Mouse (Mus musculus): ENCODE data around the gene Tmem132d. TPM values are rescaled to one million over a fixed set of nuclear protein-coding genes. Genes with fewer than 3 reads are reported as not detected.

The Tmem132d gene
- polyA plus RNA-seq, 1 experiment from 2014 or later, result 0.90 TPM

- Histone ChIP-seq H3K4me1 (ENCODE audit: control insufficient read depth, insufficient read depth, low read length) (no peaks in the 10 kb centered on the region), H3K36me3 (ENCODE audit: control insufficient read depth, insufficient read depth, low read length) (no peaks in the 10 kb centered on the region), H3K4me3 (ENCODE audit: low read depth, low read length) (no peak overlapping the region), H3K9me3 (ENCODE audit: control insufficient read depth, low read length) (no peaks in the 10 kb centered on the region), H3K4me2 (ENCODE audit: low read depth, low read length) (no peak overlapping the region), H3K9ac (ENCODE audit: low read depth, low read length) (no peak overlapping the region), H3K27ac (replicated peaks; ENCODE audit: low read depth, low read length) (no peak overlapping the region), H3K27me3 (replicated peaks; ENCODE audit: control insufficient read depth, insufficient read depth, low read length) (no peaks in the 10 kb centered on the region)
- ATAC-seq (ENCODE audit: low read depth), result no peak
- 54% methylated on average over 8 of the region's 8 CpGs for WGBS
- DNase-seq (ENCODE audit: low spot score), result no peak
Observed at GRCm38 (mm10) chr5:128136818-128137217, 296.1 kb downstream of the Tmem132d start.

DNA sequence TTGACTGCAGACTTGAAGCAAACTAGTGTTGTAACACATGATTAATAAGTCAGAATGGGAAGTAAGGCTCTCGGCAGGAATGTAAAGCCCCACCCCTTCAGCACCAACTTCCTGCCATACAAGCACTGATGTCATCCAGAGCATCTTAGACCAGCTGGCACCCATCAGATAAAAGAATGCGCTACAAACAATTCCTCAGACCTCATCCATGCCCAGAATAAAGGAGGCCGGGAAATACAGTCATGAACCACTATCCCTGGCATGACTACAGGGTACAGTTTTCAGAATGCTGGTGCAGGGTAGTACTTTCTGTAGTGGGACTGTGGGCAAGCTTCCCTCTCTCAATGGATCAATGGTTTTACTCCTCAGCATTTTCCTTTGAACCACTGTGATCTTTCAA lies 310.2 kb downstream of the Tmem132d start:
- Histone ChIP-seq H3K36me3 (ENCODE audit: control insufficient read depth, insufficient read depth, low read length) (no peaks in the 10 kb centered on the region), H3K4me2 (ENCODE audit: low read depth, low read length) (no peak overlapping the region), H3K4me3 (ENCODE audit: low read depth, low read length) (no peak overlapping the region), H3K9me3 (ENCODE audit: control insufficient read depth, low read length) (no peaks in the 10 kb centered on the region), H3K27ac (replicated peaks; ENCODE audit: low read depth, low read length) (no peak overlapping the region), H3K9ac (ENCODE audit: low read depth, low read length) (no peak overlapping the region), H3K27me3 (replicated peaks; ENCODE audit: control insufficient read depth, insufficient read depth, low read length) (no peaks in the 10 kb centered on the region), H3K4me1 (ENCODE audit: control insufficient read depth, insufficient read depth, low read length) (no peaks in the 10 kb centered on the region)
- WGBS, result 62% methylated on average over 3 of the region's 3 CpGs
- no peak for DNase-seq (ENCODE audit: low spot score)
- ATAC-seq (ENCODE audit: low read depth), result no peak

DNA sequence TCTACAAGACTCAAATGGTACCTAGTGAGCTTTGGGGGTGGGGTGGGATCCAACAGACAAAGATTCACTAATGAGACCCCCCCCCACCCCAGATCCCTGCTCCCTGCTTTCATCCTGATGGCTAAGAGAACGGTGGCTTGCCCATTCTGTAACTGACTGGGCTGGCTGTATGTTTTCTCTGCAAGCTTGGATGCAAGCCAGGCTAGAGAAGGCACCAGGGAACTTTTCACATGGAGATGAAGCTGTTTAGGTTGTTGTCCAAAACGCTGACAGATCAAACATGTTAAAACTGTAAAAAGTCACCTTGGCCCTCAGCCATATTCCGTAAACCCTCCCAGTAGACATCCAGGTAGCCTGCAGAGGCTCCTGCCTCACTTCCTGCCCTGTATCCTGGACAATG lies 313.7 kb downstream of the Tmem132d start:
- no peaks in the 10 kb centered on the region for H3K36me3 ChIP-seq (ENCODE audit: control insufficient read depth, insufficient read depth, low read length)
- 55% methylated on average over 3 of the region's 3 CpGs for WGBS
- peak; percentile 5 for DNase-seq (ENCODE audit: low spot score)
- no peaks in the 10 kb centered on the region for H3K9me3 ChIP-seq (ENCODE audit: control insufficient read depth, low read length)
- no peaks in the 10 kb centered on the region for H3K4me1 ChIP-seq (ENCODE audit: control insufficient read depth, insufficient read depth, low read length)
- ATAC-seq (ENCODE audit: low read depth), result no peak
- H3K27ac ChIP-seq (replicated peaks; ENCODE audit: low read depth, low read length), result no peak overlapping the region
- H3K27me3 ChIP-seq (replicated peaks; ENCODE audit: control insufficient read depth, insufficient read depth, low read length), result no peaks in the 10 kb centered on the region
- H3K4me2 ChIP-seq (ENCODE audit: low read depth, low read length), result no peak overlapping the region
- H3K9ac ChIP-seq (ENCODE audit: low read depth, low read length), result no peak overlapping the region
- no peak overlapping the region for H3K4me3 ChIP-seq (ENCODE audit: low read depth, low read length)

DNA sequence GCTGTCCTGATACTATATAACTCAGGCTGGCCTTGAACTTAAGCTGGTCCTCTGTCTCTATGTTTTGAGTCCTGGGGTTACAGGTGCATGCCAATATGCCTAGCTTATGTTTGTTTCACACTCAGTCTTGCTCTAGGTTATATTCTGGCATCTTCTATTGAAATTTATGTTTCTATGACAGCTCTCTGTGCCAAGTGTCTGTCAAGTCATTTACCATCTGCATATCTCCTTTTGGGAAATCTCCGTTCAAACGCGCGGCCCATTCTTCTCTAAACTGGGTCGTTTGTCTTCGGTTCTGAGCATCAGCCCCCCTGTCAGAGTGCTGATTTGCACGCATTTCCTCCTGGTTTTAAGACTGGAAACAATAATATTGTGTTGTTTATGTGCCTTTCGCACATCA lies 319.8 kb downstream of the Tmem132d start:
- no peak for DNase-seq (ENCODE audit: low spot score)
- no peak overlapping the region for H3K27ac ChIP-seq (replicated peaks; ENCODE audit: low read depth, low read length)
- 80% methylated on average over 8 of the region's 8 CpGs for WGBS
- H3K9me3 ChIP-seq (ENCODE audit: control insufficient read depth, low read length), result peaks cover 11% of the 10 kb centered on the region; the same call in 1 of the 2 replicates
- no peaks in the 10 kb centered on the region for H3K4me1 ChIP-seq (ENCODE audit: control insufficient read depth, insufficient read depth, low read length)
- H3K36me3 ChIP-seq (ENCODE audit: control insufficient read depth, insufficient read depth, low read length), result no peaks in the 10 kb centered on the region
- no peak overlapping the region for H3K4me3 ChIP-seq (ENCODE audit: low read depth, low read length)
- ATAC-seq (ENCODE audit: low read depth), result no peak
- no peak overlapping the region for H3K9ac ChIP-seq (ENCODE audit: low read depth, low read length)
- no peaks in the 10 kb centered on the region for H3K27me3 ChIP-seq (replicated peaks; ENCODE audit: control insufficient read depth, insufficient read depth, low read length)
- H3K4me2 ChIP-seq (ENCODE audit: low read depth, low read length), result no peak overlapping the region

- 100% methylated on average over 3 of the region's 3 CpGs for WGBS
- Histone ChIP-seq H3K27ac (replicated peaks; ENCODE audit: low read depth, low read length) (no peak overlapping the region), H3K4me2 (ENCODE audit: low read depth, low read length) (no peak overlapping the region), H3K9me3 (ENCODE audit: control insufficient read depth, low read length) (peaks cover 11% of the 10 kb centered on the region; the same call in 1 of the 2 replicates), H3K4me3 (ENCODE audit: low read depth, low read length) (no peak overlapping the region), H3K9ac (ENCODE audit: low read depth, low read length) (no peak overlapping the region), H3K36me3 (ENCODE audit: control insufficient read depth, insufficient read depth, low read length) (no peaks in the 10 kb centered on the region), H3K27me3 (replicated peaks; ENCODE audit: control insufficient read depth, insufficient read depth, low read length) (no peaks in the 10 kb centered on the region), H3K4me1 (ENCODE audit: control insufficient read depth, insufficient read depth, low read length) (no peaks in the 10 kb centered on the region)
- no peak for DNase-seq (ENCODE audit: low spot score)
- no peak for ATAC-seq (ENCODE audit: low read depth)
Observed at GRCm38 (mm10) chr5:128112518-128112917, 320.4 kb downstream of the Tmem132d start.

GRCm38 (mm10) chr5:128111664-128112063 lies 321.2 kb downstream of the Tmem132d start:
- Histone ChIP-seq H3K9me3 (ENCODE audit: control insufficient read depth, low read length) (peaks cover 11% of the 10 kb centered on the region; the same call in 1 of the 2 replicates), H3K27me3 (replicated peaks; ENCODE audit: control insufficient read depth, insufficient read depth, low read length) (no peaks in the 10 kb centered on the region), H3K4me2 (ENCODE audit: low read depth, low read length) (no peak overlapping the region), H3K9ac (ENCODE audit: low read depth, low read length) (no peak overlapping the region), H3K4me1 (ENCODE audit: control insufficient read depth, insufficient read depth, low read length) (no peaks in the 10 kb centered on the region), H3K4me3 (ENCODE audit: low read depth, low read length) (no peak overlapping the region), H3K36me3 (ENCODE audit: control insufficient read depth, insufficient read depth, low read length) (no peaks in the 10 kb centered on the region), H3K27ac (replicated peaks; ENCODE audit: low read depth, low read length) (no peak overlapping the region)
- ATAC-seq (ENCODE audit: low read depth) (no peak), DNase-seq (ENCODE audit: low spot score) (no peak)
- WGBS, result 79% methylated on average over 5 of the region's 5 CpGs

- no peak for ATAC-seq (ENCODE audit: low read depth)
- no peaks in the 10 kb centered on the region for H3K27me3 ChIP-seq (replicated peaks; ENCODE audit: control insufficient read depth, insufficient read depth, low read length)
- WGBS, result 76% methylated on average over 8 of the region's 8 CpGs
Observed at GRCm38 (mm10) chr5:128102556-128102955, 330.3 kb downstream of the Tmem132d start.

DNA sequence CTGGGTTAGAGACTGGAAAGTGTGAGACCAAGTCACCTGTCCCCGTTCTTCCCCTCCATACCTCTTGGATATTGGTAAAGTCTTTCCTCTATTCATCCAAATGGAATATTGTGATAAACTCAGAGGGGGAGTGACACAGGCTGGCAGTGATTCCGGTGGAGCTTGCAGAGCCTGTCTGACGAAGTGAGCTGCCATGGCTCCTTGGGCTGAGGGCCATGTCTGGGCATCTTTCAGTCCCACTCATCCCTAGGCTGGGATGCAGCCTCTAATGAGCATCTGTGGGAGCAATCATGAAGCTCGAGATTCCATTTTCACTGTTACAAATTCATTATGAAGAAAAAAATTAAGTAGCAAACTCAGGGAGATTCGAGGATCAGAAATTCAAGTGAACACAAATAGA lies 332.5 kb downstream of the Tmem132d start:
- no peak overlapping the region for H3K9ac ChIP-seq (ENCODE audit: low read depth, low read length)
- no peaks in the 10 kb centered on the region for H3K27me3 ChIP-seq (replicated peaks; ENCODE audit: control insufficient read depth, insufficient read depth, low read length)
- H3K4me1 ChIP-seq (ENCODE audit: control insufficient read depth, insufficient read depth, low read length), result no peaks in the 10 kb centered on the region
- H3K4me2 ChIP-seq (ENCODE audit: low read depth, low read length), result no peak overlapping the region
- H3K36me3 ChIP-seq (ENCODE audit: control insufficient read depth, insufficient read depth, low read length), result no peaks in the 10 kb centered on the region
- DNase-seq (ENCODE audit: low spot score), result no peak
- no peak overlapping the region for H3K27ac ChIP-seq (replicated peaks; ENCODE audit: low read depth, low read length)
- 81% methylated on average over 5 of the region's 5 CpGs for WGBS
- H3K9me3 ChIP-seq (ENCODE audit: control insufficient read depth, low read length), result no peaks in the 10 kb centered on the region
- H3K4me3 ChIP-seq (ENCODE audit: low read depth, low read length), result no peak overlapping the region
- no peak for ATAC-seq (ENCODE audit: low read depth)

More at GRCm38 (mm10) chr5:128102556-128102955, 330.3 kb downstream of the Tmem132d start:
- H3K4me1 ChIP-seq (ENCODE audit: control insufficient read depth, insufficient read depth, low read length), result no peaks in the 10 kb centered on the region
- H3K4me3 ChIP-seq (ENCODE audit: low read depth, low read length), result no peak overlapping the region
- no peak overlapping the region for H3K4me2 ChIP-seq (ENCODE audit: low read depth, low read length)
- no peak for DNase-seq (ENCODE audit: low spot score)
- H3K36me3 ChIP-seq (ENCODE audit: control insufficient read depth, insufficient read depth, low read length), result no peaks in the 10 kb centered on the region
- no peak overlapping the region for H3K9ac ChIP-seq (ENCODE audit: low read depth, low read length)
- no peak overlapping the region for H3K27ac ChIP-seq (replicated peaks; ENCODE audit: low read depth, low read length)
- no peaks in the 10 kb centered on the region for H3K9me3 ChIP-seq (ENCODE audit: control insufficient read depth, low read length)

- Histone ChIP-seq H3K4me1 (ENCODE audit: control insufficient read depth, insufficient read depth, low read length) (no peaks in the 10 kb centered on the region), H3K27me3 (replicated peaks; ENCODE audit: control insufficient read depth, insufficient read depth, low read length) (no peaks in the 10 kb centered on the region), H3K4me3 (ENCODE audit: low read depth, low read length) (no peak overlapping the region), H3K36me3 (ENCODE audit: control insufficient read depth, insufficient read depth, low read length) (no peaks in the 10 kb centered on the region), H3K27ac (replicated peaks; ENCODE audit: low read depth, low read length) (no peak overlapping the region), H3K9me3 (ENCODE audit: control insufficient read depth, low read length) (no peaks in the 10 kb centered on the region), H3K9ac (ENCODE audit: low read depth, low read length) (no peak overlapping the region), H3K4me2 (ENCODE audit: low read depth, low read length) (no peak overlapping the region)
- whole genome bisulfite sequencing, result 90% methylated on average over 2 of the region's 2 CpGs
- DNase-seq (ENCODE audit: low spot score) (no peak), ATAC-seq (ENCODE audit: low read depth) (no peak)
Observed at GRCm38 (mm10) chr5:128099439-128099838, 333.4 kb downstream of the Tmem132d start.
